Mouse (Mus musculus) olfactory bulb, adult 2 months (tissue): Measurements from ENCODE around the gene Gm5134.

Source experiments
- CTCF ChIP-seq: fragments of 200-500 bp; IDR thresholded peaks from 2 replicates; pipeline ENCODE4 v1.5.1; 2012; ENCODE audit warnings: low read depth, mild to moderate bottlenecking, low read length, moderate library complexity; ENCODE audit not compliant: insufficient read depth
- POLR2A ChIP-seq: fragments of 200-500 bp; IDR thresholded peaks from 2 replicates; pipeline ENCODE4 v1.6.1; 2012; ENCODE audit warnings: mild to moderate bottlenecking, low read depth, low read length, moderate library complexity; ENCODE audit not compliant: insufficient read depth

- TF ChIP-seq POLR2A: no peak
- TF ChIP-seq CTCF: no peak
These were observed 25.1 kb downstream of the Gm5134 start for GRCm38 (mm10) chr10:75979432-75979831.
